Mouse (Mus musculus): ENCODE data around the gene Lrrc29. TPM values are rescaled to one million over a fixed set of nuclear protein-coding genes. Genes with fewer than 3 reads are reported as not detected.

The Lrrc29 gene
- polyA plus RNA-seq, 1 experiment, result 11.0 TPM

GRCm38 (mm10) chr8:105265128-105265527, 61.0 kb downstream of the Lrrc29 start:
- Histone ChIP-seq H3K4me1 (ENCODE audit: control insufficient read depth, insufficient read depth, low read length) (peaks cover 3% of the 10 kb centered on the region; the same call in 1 of the 2 replicates), H3K27me3 (replicated peaks; ENCODE audit: control insufficient read depth, insufficient read depth, low read length) (no peaks in the 10 kb centered on the region), H3K4me3 (ENCODE audit: insufficient read depth, low read depth, low read length) (peak overlapping the region; percentile 99), H3K36me3 (ENCODE audit: control insufficient read depth, insufficient read depth, low read length) (peaks cover 1% of the 10 kb centered on the region), H3K27ac (ENCODE audit: insufficient read depth, low read depth, low read length) (0 out of 2 replicates have a peak overlapping the region, but pooled peaks have one; percentile 26)
- DNase-seq, result peak; percentile 60
- TF ChIP-seq CTCF (conservative IDR thresholded peaks at IDR 0.05; ENCODE audit: insufficient read depth, insufficient read length, low read depth, low read length), result no peak
- TF ChIP-seq POLR2A (IDR thresholded peaks at IDR 0.05; ENCODE audit: low read depth, low read length), result no peak
- WGBS, result 7% methylated on average over 10 of the region's 10 CpGs

GRCm38 (mm10) chr8:105264024-105264982, 61.8 kb downstream of the Lrrc29 start, which contains the start of the genes Tradd and Fbxl8:
Gene Tradd (minus strand): TSS chr8:105264609.
Gene Fbxl8 (plus strand): TSS chr8:105264648.
- H3K27ac ChIP-seq (ENCODE audit: insufficient read depth, low read depth, low read length), result peak within 1 kb of the TSS; percentile 26; the same call in 1 of the 2 replicates
- 1% methylated on average over 54 of the region's 54 CpGs for WGBS
- peak within 1 kb of the TSS; percentile 99 for H3K4me3 ChIP-seq (ENCODE audit: insufficient read depth, low read depth, low read length)
- H3K4me1 ChIP-seq (ENCODE audit: control insufficient read depth, insufficient read depth, low read length), result peaks cover 5% of the 10 kb centered on the region; the same call in 1 of the 2 replicates
- no peaks in the 10 kb centered on the region for H3K27me3 ChIP-seq (replicated peaks; ENCODE audit: control insufficient read depth, insufficient read depth, low read length)
- H3K36me3 ChIP-seq (ENCODE audit: control insufficient read depth, insufficient read depth, low read length), result peaks cover 1% of the 10 kb centered on the region
- peak; percentile 84 for DNase-seq
- TF ChIP-seq CTCF (conservative IDR thresholded peaks at IDR 0.05; ENCODE audit: insufficient read depth, insufficient read length, low read depth, low read length) (no peak), POLR2A (IDR thresholded peaks at IDR 0.05; ENCODE audit: low read depth, low read length) (peak; percentile 54)

GRCm38 (mm10) chr8:105263244-105263912, 62.7 kb downstream of the Lrrc29 start:
- no peak for TF ChIP-seq POLR2A (IDR thresholded peaks at IDR 0.05; ENCODE audit: low read depth, low read length)
- no peak for TF ChIP-seq CTCF (conservative IDR thresholded peaks at IDR 0.05; ENCODE audit: insufficient read depth, insufficient read length, low read depth, low read length)
- Histone ChIP-seq H3K27me3 (replicated peaks; ENCODE audit: control insufficient read depth, insufficient read depth, low read length) (no peaks in the 10 kb centered on the region), H3K36me3 (ENCODE audit: control insufficient read depth, insufficient read depth, low read length) (peaks cover 1% of the 10 kb centered on the region), H3K4me3 (ENCODE audit: insufficient read depth, low read depth, low read length) (no peak overlapping the region), H3K27ac (ENCODE audit: insufficient read depth, low read depth, low read length) (no peak overlapping the region), H3K4me1 (ENCODE audit: control insufficient read depth, insufficient read depth, low read length) (peaks cover 3% of the 10 kb centered on the region; the same call in 1 of the 2 replicates)
- DNase-seq, result no peak
- 50% methylated on average over 16 of the region's 16 CpGs for WGBS

Other genes starting within 250 kb of the Lrrc29 start
- gene Ces3b, start 242.5 kb downstream of the Lrrc29 start, polyA plus RNA-seq (2012; rRNA removed), result 0.08 TPM in 1 of 2 replicates, not detected in the other
- 0.03 TPM in 1 of 2 replicates, not detected in the other for gene Ces4a, start 194.5 kb downstream of the Lrrc29 start, polyA plus RNA-seq (2012; rRNA removed)
- gene Cbfb, start 155.6 kb downstream of the Lrrc29 start, polyA plus RNA-seq (2012; rRNA removed), result 4.4 and 6.1 TPM in 2 replicates
- gene D230025D16Rik, start 101.1 kb downstream of the Lrrc29 start, polyA plus RNA-seq (2012; rRNA removed), result 22.1 and 23.2 TPM in 2 replicates
- gene B3gnt9, start 71.1 kb downstream of the Lrrc29 start, polyA plus RNA-seq (2012; rRNA removed), result 4.8 and 5.3 TPM in 2 replicates
- 13.1 and 13.5 TPM in 2 replicates for gene Tradd, start 61.7 kb downstream of the Lrrc29 start, polyA plus RNA-seq (2012; rRNA removed)
- gene Fbxl8, start 61.6 kb downstream of the Lrrc29 start, polyA plus RNA-seq (2012; rRNA removed), result 6.9 and 8.3 TPM in 2 replicates
- gene Hsf4, start 56.5 kb downstream of the Lrrc29 start, polyA plus RNA-seq (2012; rRNA removed), result 2.1 and 2.7 TPM in 2 replicates
- 4.8 and 5.6 TPM in 2 replicates for gene Nol3, start 50.1 kb downstream of the Lrrc29 start, polyA plus RNA-seq (2012; rRNA removed)
- gene 4931428F04Rik, start 36.4 kb downstream of the Lrrc29 start, polyA plus RNA-seq (2012; rRNA removed), result 2.1 and 2.5 TPM in 2 replicates
- gene Exoc3l, start 30.2 kb downstream of the Lrrc29 start, polyA plus RNA-seq (2012; rRNA removed), result 11.7 and 15.3 TPM in 2 replicates
- gene E2f4, start 28.6 kb downstream of the Lrrc29 start, polyA plus RNA-seq (2012; rRNA removed), result 88.1 and 93.5 TPM in 2 replicates
- gene Elmo3, start 20.7 kb downstream of the Lrrc29 start, polyA plus RNA-seq (2012; rRNA removed), result 49.6 and 60.3 TPM in 2 replicates
- gene Tmem208, start 76 bp upstream of the Lrrc29 start, polyA plus RNA-seq (2012; rRNA removed), result 113 and 116 TPM in 2 replicates
- gene Fhod1, start 21.7 kb upstream of the Lrrc29 start, polyA plus RNA-seq (2012; rRNA removed), result 18.2 and 20.0 TPM in 2 replicates
- 1.9 and 2.5 TPM in 2 replicates for gene Slc9a5, start 22.6 kb upstream of the Lrrc29 start, polyA plus RNA-seq (2012; rRNA removed)
- gene Plekhg4, start 47.0 kb upstream of the Lrrc29 start, polyA plus RNA-seq (2012; rRNA removed), result 0.14 and 0.18 TPM in 2 replicates
- gene Kctd19, start 87.2 kb upstream of the Lrrc29 start, polyA plus RNA-seq (2012; rRNA removed), result 0.08 and 0.17 TPM in 2 replicates
- 0.33 and 0.45 TPM in 2 replicates for gene Lrrc36, start 87.3 kb upstream of the Lrrc29 start, polyA plus RNA-seq (2012; rRNA removed)
- 11.9 and 19.3 TPM in 2 replicates for gene Tppp3, start 145.2 kb upstream of the Lrrc29 start, polyA plus RNA-seq (2012; rRNA removed)
- 47.6 and 57.7 TPM in 2 replicates for gene Zdhhc1, start 170.6 kb upstream of the Lrrc29 start, polyA plus RNA-seq (2012; rRNA removed)
- gene Hsd11b2, start 192.5 kb upstream of the Lrrc29 start, polyA plus RNA-seq (2012; rRNA removed), result 310 and 336 TPM in 2 replicates
- 161 and 182 TPM in 2 replicates for gene Atp6v0d1, start 239.8 kb upstream of the Lrrc29 start, polyA plus RNA-seq (2012; rRNA removed)